Mouse (Mus musculus) lung, postnatal 0 days (tissue): ENCODE measurements around the gene Sh2b2.

Source experiments
- CTCF ChIP-seq: IDR thresholded peaks from 2 replicates; pipeline ENCODE4 v1.5.1; 2016; ENCODE audit warnings: antibody characterized with exemption, mild to moderate bottlenecking
- EP300 ChIP-seq: IDR thresholded peaks from 2 replicates; pipeline ENCODE4 v1.6.1; 2016; ENCODE audit warnings: antibody characterized with exemption, mild to moderate bottlenecking, control low read depth

DNA sequence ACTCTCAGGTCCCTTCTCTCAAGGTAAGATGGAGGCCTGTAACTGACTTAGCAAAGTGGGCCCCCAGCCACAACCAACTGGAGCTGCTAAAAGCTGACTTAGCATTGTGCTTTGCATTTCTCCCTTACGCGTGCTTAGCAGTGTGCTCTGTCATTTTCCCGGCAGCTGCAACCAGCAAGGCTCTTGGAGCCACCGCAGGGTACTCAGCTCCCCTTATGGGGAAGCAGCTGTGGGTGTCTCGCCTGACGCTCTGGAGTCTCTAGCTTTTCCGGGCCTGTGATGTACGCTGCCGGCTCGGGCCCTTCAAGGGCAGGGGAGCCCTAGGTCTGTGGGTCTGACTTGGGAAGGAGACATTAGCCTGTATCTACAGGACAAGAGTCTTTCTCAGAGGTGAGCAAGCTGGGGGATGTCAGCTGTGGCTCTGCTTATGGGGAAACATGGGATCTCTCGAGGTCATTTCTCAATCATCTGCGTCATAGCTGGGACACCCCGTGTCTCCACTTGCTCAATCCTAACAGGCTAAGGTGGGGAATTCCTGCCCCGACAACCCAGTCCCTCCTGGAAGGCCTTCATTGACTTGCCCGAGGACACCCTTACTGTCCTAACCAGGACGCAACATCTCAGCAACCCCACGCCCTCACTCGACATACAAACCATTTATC lies 29.2 kb downstream of the Sh2b2 start:
- TF ChIP-seq CTCF (no peak), EP300 (peak; percentile 43; the same call in 1 of the 2 replicates)
